Mouse (Mus musculus) c-Kit-positive CD71-positive TER-119-positive erythroid progenitor cells, embryonic 14.5 days (primary cell): ENCODE results near the gene Slc39a13.

Experiments used
- DNase-seq: peaks from one replicate; pipeline ENCODE4 v3.0.0-alpha.2; 2013; ENCODE audit warnings: low spot score

The Slc39a13 gene

DNA sequence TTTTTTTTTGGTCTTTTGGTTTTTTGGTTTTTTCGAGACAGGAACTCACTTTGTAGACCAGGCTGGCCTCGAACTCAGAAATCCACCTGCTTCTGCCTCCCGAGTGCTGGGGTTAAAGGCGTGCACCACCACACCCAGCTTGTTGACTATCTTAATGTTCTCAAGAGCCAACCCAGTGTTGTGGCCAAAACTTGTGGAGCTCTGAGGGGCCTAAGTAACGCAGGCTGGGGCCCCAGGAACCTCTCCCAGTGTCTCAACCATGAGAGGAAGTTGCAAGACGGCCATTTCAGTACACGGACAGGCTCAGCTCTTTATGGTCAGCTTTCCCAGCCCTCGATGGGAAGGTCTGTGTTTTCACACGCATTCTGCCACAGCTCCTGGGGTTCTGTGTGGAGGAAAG is 18.8 kb upstream of the Slc39a13 start:
- no peak for DNase-seq

DNA sequence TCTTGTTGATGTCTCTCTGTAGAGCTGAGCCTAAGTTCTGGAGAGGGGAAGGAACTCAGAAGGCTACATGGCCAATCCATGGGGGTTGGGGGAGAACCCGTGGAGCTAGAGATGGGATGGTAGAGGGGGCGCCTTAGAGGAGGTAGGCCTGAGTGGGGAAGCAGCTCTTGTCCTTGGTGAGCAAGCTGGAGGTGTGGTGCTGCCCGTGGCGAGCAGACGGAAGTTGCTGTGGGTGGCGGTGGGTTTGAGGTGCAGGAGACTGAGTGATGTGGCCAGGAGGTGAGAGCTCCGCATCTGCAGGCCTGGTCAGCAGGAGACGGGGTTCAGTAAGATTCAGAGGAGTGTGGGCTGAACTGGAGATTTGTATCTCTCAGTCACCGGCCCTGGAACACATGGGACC is 17.2 kb upstream of the Slc39a13 start:
- DNase-seq, result no peak

- no peak for DNase-seq
Measured at GRCm38 (mm10) chr2:91086392-91087237, 16.4 kb upstream of the Slc39a13 start.

DNA sequence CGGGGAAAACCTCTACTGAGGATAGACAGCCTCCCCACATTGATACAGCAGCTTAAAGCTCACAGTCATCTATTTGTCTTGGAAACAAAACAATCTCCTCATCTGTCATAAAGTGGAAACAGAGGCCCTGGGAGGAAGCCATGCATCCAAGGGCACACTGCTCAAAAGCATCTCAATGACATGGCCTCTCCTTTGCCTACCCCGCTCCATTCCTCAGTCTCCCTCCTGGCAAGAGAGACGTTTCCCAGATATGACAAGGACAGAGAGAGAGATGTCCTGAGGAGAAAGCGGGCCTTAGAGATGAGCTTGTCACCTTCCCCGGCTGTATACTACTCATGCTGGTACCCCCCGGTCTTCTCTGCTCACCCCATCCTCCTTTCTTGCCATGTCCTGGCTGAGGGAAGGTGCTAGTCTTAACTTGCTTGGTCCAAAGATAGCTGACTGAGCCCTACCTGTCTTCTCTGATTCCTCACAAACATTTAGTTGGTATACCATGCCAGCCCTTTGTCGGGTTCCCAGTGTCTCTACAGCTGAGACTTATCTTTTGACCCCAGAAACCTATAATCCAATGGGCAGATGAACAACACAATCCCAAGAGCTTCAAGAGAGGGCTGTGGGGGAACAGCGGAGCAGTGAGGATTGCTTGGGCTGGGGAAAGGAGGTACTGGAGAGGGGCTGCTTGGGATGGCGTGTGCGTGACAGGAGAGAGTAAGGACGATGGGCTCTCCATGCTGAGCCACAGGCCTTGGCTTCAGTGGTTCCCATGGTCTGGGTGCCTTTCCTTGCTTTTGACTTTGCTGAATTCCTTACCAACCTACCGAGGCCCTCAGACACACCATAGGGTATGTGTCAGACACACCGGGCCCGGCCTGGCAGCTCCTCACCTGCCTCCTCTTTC is 15.5 kb upstream of the Slc39a13 start:
- no peak for DNase-seq

- DNase-seq, result no peak
Measured at GRCm38 (mm10) chr2:91084179-91084820, 14.1 kb upstream of the Slc39a13 start.

DNA sequence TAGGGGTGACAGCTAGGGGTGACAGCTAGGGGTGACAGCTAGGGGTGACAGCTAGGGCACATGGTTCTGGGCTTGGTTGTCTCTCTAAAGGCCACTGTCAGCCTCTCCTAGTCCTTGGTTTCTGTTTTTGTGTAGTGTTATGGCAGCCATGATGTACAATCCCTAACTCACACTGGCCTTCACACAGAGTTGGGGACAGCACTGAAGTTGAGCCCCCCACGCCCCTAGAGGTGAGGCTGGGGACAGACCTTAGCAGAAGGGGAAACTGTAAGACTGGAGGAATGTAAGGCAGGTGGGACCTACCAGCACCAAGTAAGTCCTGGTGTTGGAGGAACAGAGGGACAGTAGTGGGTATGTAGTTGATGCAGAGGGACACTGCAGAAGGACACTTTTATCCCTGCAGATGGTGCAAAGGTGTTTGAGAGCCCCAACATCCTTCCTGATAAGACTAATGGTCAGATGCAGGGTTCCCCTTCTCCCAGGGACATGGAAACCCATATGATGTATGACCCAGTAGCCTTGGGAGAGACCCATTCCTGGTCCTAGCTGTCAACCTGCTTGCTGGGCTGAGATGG is 13.2 kb upstream of the Slc39a13 start:
- no peak for DNase-seq

- no peak for DNase-seq
Measured at GRCm38 (mm10) chr2:91082844-91083243, 12.6 kb upstream of the Slc39a13 start.

DNA sequence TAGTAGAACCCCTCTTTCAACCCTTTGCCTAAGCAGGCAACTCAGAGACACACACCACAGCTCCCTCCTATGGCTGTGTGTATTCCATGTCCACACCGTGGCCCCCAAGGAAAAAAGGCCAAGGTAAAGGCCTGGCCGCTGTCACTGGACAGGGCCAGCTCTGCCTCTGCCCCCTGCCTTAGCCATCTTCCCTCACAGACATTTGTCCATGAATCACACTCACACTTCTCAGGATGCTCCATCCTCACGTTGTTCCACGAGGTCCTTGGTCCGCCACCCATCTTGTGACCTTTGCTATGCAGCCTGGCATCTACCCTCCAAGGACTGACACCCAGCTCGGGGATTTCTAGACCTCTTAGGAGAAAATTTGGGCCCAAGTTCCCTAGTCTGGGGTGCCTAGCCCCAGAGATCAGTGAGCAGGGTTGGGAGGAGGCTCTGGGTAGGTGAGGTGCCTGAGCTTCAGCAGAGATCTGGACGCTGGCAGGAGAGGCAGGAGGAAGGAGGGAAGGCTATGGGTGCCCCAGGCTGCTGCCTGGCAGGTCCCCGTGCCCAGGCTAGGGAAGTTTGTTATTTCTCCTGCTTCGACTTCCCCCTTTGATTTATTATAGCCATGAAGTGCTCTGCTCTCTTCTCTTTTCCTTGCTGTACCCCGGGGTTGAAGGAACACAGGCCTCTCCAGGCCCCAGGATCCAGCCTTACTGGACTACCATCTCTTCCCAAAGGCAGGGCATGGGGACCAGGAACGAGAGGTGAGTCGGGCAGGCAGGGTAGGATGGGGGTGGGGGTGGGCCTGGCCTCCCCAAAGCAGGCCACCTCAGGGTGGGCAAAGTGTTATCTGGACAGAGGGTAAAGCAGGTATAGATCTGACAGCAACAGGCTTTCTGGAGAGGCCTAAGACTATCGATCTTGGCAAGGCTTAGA is 11.8 kb upstream of the Slc39a13 start, which contains the start of gene Spi1:
Spi1 (plus strand) TSS at position 616 of the 921 bp plus-strand sequence.
- no peak for DNase-seq

DNA sequence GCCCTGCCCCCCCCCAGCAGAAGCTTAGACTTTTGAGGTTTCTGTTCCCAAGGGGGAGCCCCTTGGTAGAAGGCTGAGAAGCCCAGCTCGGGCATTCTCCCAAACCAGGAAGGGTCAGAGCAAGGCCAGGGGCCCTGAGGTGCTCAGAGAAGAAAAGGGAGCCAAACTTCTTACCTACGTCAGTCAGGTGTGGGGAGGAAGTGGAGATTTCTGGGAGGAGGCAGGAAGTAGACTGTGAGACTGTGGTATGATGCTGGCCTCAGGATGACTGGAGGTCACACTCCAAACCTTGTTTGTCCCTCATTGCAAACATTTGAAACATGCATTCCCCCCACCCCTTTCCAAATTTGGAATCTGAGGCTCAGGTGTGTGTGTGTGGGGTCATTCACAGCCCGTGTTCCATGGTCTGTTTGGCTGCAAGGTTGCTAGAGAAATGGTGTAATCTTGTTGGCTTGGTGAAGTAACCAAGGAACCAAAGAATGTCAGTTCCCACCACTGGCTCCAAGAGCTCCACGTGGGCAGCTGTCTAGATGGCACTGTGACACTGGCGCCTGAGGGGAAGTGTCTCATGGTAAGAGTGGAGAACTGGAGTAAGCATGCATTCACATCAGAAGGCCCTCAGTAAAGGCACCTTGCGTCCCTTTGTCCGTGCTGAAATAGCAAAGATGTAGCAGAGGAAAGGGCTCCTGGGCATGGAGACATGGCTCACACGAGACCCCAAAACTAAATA is 10.7 kb upstream of the Slc39a13 start:
- DNase-seq, result no peak

- no peak for DNase-seq
Measured at GRCm38 (mm10) chr2:91079026-91079384, 8.8 kb upstream of the Slc39a13 start.

DNA sequence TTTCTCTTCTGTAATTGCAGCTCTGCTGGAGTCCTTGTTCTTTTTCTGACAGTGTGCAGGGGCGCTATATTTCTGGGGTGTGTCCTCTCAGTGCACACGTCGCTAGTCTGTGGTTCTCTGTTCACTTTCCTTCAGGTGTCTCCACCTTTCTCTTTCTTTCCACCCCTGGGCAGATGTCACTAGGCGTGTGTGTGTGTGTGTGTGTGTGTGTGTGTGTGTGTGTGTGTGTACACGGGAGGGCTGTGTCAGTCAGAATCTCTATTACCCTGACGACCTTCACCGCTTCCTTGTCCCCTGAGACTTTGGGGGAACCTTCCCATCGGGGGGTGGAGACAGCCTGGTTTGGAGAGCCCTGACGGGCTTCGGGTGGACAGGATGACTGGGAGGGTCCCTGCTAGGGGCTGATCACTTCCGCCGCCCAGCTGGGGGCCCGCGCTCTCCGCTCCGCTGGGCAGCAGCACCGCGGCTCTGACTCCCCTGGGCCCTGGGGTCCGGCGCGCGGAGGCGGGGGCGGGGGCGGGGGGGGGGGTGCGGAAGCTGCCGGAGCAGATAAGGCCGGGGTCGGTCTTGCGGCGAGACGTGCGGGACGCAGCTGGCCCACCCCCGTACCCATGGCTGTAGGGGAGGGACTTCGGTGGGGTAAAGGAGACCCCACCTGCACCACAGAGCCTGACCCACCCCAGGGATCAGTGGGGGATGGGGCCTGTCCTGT is 8.3 kb upstream of the Slc39a13 start:
- DNase-seq, result no peak

DNA sequence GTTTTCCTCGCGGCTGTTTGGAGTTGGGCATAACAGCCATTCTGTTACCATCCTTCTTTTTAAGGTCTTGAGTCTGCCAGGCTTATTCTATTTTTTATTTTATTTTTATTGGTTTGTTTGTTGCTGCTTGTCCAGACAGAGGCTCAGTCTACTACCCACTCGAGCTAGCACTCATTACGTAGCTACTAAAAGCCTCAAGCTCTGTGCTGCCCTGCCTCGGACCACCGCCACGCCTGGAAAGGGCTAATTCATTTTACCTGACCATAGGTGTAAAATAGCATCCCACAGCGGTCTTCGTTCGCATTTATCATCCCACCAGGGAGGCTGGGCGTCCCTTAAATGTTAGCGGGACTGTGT is 7.7 kb upstream of the Slc39a13 start:
- no peak for DNase-seq

DNA sequence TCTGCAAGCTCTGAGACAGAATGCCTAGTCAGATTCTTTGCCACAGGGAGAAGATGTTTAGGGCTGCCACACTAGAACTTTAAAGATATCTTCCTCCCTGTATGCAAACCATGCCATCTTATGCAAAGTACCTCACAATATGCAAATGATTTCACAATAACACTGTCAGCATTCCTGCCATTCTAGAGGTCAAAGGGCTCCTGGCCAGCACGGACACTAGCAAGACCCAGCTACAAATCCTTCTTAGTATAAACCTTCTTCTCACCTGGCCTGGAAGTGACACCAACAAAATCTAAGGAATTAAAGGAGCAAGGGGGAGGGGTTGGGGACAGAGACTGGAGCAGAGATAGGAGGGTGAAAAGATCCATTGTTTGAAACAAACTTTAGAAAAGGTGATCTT is 1.9 kb upstream of the Slc39a13 start:
- no peak for DNase-seq

- no peak for DNase-seq
Measured at GRCm38 (mm10) chr2:91071059-91071458, 842 bp upstream of the Slc39a13 start.

DNA sequence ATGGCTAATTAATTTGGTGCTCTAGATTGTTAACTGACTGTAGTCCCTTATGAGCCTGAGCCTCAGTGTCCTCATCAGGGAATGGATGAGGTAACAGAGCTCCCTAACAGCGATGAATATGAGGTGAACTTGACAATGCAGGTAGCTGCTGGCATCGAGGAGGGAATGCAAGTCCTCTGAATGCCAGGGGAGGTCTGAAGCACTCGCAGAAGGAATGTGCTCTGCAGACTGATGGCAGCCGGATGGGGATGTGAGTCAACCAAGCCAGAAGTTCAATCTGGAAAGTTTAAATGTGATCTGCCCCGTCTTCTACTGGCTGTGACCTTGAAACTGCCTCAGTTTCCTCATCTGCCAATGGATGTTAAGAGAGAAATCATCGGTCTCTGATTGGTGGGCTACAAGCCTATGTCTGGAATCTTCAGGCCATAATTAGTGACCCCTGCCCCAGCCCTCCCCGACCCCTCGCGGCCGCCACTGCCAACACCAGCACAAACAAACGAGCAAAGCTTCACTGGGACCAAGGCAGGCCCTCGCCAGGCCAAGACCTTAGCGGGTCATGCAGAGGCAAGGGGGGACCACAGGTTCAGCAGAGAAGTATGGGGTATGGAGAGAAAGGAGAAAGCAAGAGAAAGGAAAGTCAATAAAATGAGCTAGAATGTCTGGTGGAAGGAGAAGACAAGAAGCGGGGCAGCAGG is 764 bp downstream of the Slc39a13 start:
- DNase-seq, result no peak

GRCm38 (mm10) chr2:91068872-91069165 is 1.4 kb downstream of the Slc39a13 start:
- no peak for DNase-seq

GRCm38 (mm10) chr2:91068162-91068871 is 1.9 kb downstream of the Slc39a13 start:
- no peak for DNase-seq

GRCm38 (mm10) chr2:91066455-91066854 is 3.8 kb downstream of the Slc39a13 start:
- DNase-seq, result no peak

DNA sequence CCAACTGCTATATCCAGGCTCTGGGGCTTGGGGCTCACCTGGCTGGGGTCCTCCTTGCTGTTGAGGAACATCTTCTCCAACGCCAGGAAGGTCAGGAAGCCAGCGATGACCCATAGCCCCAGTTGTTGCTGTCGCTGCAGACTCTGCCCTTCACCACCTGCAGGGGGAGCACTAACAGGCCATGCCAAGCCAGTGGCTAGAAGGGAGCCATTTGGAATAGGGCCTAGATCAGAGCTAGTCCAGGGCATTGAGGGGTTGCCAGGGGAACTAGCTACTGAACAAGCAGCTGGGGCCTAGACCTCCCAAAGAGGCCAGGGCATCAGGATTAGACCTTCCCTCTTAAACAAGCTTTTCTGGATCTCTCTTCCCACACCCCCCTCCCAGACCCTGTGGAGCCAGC is 4.7 kb downstream of the Slc39a13 start:
- DNase-seq, result no peak
